Mouse (Mus musculus) limb, embryonic 13.5 days (tissue): ENCODE results near the gene Eya2. TPM values are rescaled to one million over a fixed set of nuclear protein-coding genes. Genes with fewer than 3 reads are reported as not detected.

Experiments used
- ATAC-seq: fragments of 200-750 bp; cut with Nextera tagmentation; 2 replicates; pipeline ENCODE4 v1.8.0; 2017; ENCODE audit warnings: low read depth, moderate number of reproducible peaks, moderate TSS enrichment; ENCODE audit not compliant: low FRiP score
- H3K27ac ChIP-seq: fragments of 300-500 bp; sonication (generic); 2 replicates; pipeline ENCODE4 v1.5.1; 2015; ENCODE audit warnings: inconsistent platforms, mild to moderate bottlenecking, moderate library complexity
- H3K27me3 ChIP-seq: fragments of 300-500 bp; sonication (generic); 2 replicates; pipeline ENCODE4 v1.6.1; 2015; ENCODE audit warnings: mild to moderate bottlenecking, inconsistent platforms
- H3K36me3 ChIP-seq: fragments of 300-500 bp; sonication (generic); 2 replicates; pipeline ENCODE4 v1.6.1; 2015; ENCODE audit warnings: inconsistent platforms, mild to moderate bottlenecking, moderate library complexity
- H3K4me1 ChIP-seq: fragments of 300-500 bp; sonication (generic); 2 replicates; pipeline ENCODE4 v1.6.1; 2015; ENCODE audit warnings: inconsistent platforms
- H3K4me2 ChIP-seq: fragments of 300-500 bp; sonication (generic); replicated peaks from 2 replicates; pipeline ENCODE4 v1.6.1; 2015; ENCODE audit warnings: inconsistent platforms, mild to moderate bottlenecking, moderate library complexity
- H3K4me3 ChIP-seq: fragments of 300-500 bp; sonication (generic); 2 replicates; pipeline ENCODE4 v1.5.1; 2015; ENCODE audit warnings: moderate library complexity, mild to moderate bottlenecking, inconsistent platforms
- H3K9ac ChIP-seq: fragments of 300-500 bp; sonication (generic); 2 replicates; pipeline ENCODE4 v1.6.1; 2015; ENCODE audit warnings: mild to moderate bottlenecking, inconsistent platforms
- H3K9me3 ChIP-seq: fragments of 300-500 bp; sonication (generic); 2 replicates; pipeline ENCODE4 v1.6.1; 2016; ENCODE audit warnings: inconsistent platforms
- WGBS: fragments of 180-500 bp; shearing (Covaris S2); methylation state at CpG from one replicate; pipeline ENCODE4 v1.1.7; 2015; 5-methylcytosine and 5-hydroxymethylcytosine counted together
- polyA plus RNA-seq: library from polyadenylated mRNA; unstranded; fragments of >200 nt; fragmentation: Nextera tagmentation; extraction: Ambion mirVana; gene quantifications from 2 replicates; pipeline ENCODE4 v1.2.1, GENCODE M21; 2015

Eya2 gene
- polyA plus RNA-seq, 1 experiment from 2014 or later = 17.2 TPM

DNA sequence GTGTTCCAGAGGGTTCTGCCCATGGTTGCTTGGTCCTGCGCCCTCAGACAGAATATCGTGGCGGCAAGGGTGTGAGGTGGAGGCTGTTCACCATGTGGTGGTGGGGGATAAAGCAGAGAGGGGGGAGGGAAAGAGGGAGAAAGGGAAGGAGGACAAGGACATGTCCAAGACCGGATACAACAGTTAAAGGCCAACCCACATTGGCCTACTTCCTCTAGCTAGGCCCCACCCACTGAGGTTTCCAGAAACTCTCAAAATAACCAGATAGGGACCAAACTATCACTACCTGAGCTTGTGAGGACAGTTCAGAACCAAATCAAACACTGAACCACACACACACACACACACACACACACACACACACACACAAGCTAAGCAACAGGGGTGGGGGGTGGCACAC lies 157.9 kb downstream of the Eya2 start:
- Histone ChIP-seq H3K4me1 (peaks cover 19% of the 10 kb centered on the region), H3K27ac (no peak overlapping the region), H3K9ac (no peak overlapping the region), H3K9me3 (no peaks in the 10 kb centered on the region), H3K27me3 (peaks cover 18% of the 10 kb centered on the region), H3K4me2 (no peak overlapping the region), H3K36me3 (no peaks in the 10 kb centered on the region), H3K4me3 (no peak overlapping the region)
- ATAC-seq = no peak
- WGBS = 82% methylated on average over 4 of the region's 4 CpGs

DNA sequence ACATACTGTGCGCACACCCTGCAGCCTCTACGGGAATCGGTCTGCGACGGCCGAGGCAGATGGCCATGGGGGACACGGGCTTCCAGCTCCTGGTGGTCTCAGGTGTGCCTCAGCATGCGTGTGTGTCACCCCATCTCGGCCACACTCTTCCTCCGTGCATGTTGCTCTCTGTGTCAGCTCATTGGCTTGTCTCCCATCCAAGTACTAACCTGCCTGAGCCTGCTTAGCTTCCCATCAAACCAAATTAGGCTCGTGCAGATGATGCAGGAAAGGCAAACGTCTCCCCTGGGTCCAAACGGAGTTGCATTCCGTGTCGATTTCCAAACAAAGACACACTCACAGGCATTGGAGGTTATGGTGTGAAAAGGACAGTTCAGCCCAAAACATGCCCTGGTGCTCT lies 163.0 kb downstream of the Eya2 start:
- Histone ChIP-seq H3K4me2 (no peak overlapping the region), H3K9ac (no peak overlapping the region)
- 71% methylated on average over 15 of the region's 15 CpGs for WGBS

DNA sequence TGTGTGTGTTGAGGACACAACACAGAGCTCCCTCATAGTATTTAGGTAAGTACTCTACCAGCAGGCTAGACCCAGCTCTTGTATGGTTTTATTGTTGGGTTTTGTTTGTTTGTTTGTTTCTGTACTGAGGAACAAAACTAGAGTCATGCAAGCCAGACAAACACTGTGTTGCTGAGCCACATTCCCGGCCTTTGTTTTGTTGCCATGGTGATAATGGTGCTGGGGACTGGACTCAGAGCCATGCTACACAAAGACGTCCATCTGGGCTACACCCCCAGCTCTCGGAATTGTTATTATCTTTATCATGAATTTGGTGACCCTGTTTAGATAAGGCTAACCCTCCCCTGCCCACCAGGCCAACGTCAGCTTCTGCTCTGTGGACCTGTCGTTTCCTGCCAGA lies 163.7 kb downstream of the Eya2 start:
- WGBS = 42% methylated on average over 5 of the region's 5 CpGs
- Histone ChIP-seq H3K4me3 (no peak overlapping the region), H3K36me3 (no peaks in the 10 kb centered on the region), H3K9ac (no peak overlapping the region), H3K9me3 (no peaks in the 10 kb centered on the region), H3K4me1 (no peaks in the 10 kb centered on the region), H3K27me3 (no peaks in the 10 kb centered on the region), H3K27ac (no peak overlapping the region), H3K4me2 (no peak overlapping the region)
- no peak for ATAC-seq

More for the DNA sequence above, 163.0 kb downstream of the Eya2 start:
- no peaks in the 10 kb centered on the region for H3K36me3 ChIP-seq
- H3K4me3 ChIP-seq = no peak overlapping the region
- no peak for ATAC-seq
- no peak overlapping the region for H3K27ac ChIP-seq
- no peaks in the 10 kb centered on the region for H3K27me3 ChIP-seq
- no peaks in the 10 kb centered on the region for H3K4me1 ChIP-seq
- no peaks in the 10 kb centered on the region for H3K9me3 ChIP-seq

GRCm38 (mm10) chr2:165759421-165759985 lies 164.7 kb downstream of the Eya2 start:
- no peak overlapping the region; the same call in 1 of the 2 replicates for H3K9ac ChIP-seq

GRCm38 (mm10) chr2:165768805-165769358 lies 174.1 kb downstream of the Eya2 start:
- H3K9me3 ChIP-seq = no peaks in the 10 kb centered on the region
- H3K4me2 ChIP-seq = no peak overlapping the region
- H3K27ac ChIP-seq = no peak overlapping the region
- H3K36me3 ChIP-seq = peaks cover 7% of the 10 kb centered on the region
- H3K9ac ChIP-seq = no peak overlapping the region
- peaks cover 12% of the 10 kb centered on the region for H3K4me1 ChIP-seq
- WGBS = 43% methylated on average over 11 of the region's 11 CpGs
- ATAC-seq = no peak
- H3K27me3 ChIP-seq = no peaks in the 10 kb centered on the region
- H3K4me3 ChIP-seq = no peak overlapping the region

More at GRCm38 (mm10) chr2:165759421-165759985, 164.7 kb downstream of the Eya2 start:
- WGBS = 80% methylated on average over 13 of the region's 13 CpGs
- Histone ChIP-seq H3K36me3 (peaks cover 4% of the 10 kb centered on the region; the same call in 1 of the 2 replicates), H3K4me3 (no peak overlapping the region), H3K9me3 (no peaks in the 10 kb centered on the region), H3K4me1 (no peaks in the 10 kb centered on the region), H3K27ac (no peak overlapping the region), H3K4me2 (no peak overlapping the region), H3K27me3 (no peaks in the 10 kb centered on the region)
- ATAC-seq = 0 out of 2 replicates have a peak, but pooled peaks have one; percentile 59

- Histone ChIP-seq H3K36me3 (peaks cover 6% of the 10 kb centered on the region), H3K27ac (no peak overlapping the region)
- no peak for ATAC-seq
These were observed 174.6 kb downstream of the Eya2 start for GRCm38 (mm10) chr2:165769375-165769948.

GRCm38 (mm10) chr2:165778927-165779326 lies 184.1 kb downstream of the Eya2 start:
- H3K9ac ChIP-seq = no peak overlapping the region
- no peak overlapping the region for H3K4me2 ChIP-seq
- H3K4me3 ChIP-seq = no peak overlapping the region
- peaks cover 23% of the 10 kb centered on the region for H3K36me3 ChIP-seq
- H3K4me1 ChIP-seq = peaks cover 13% of the 10 kb centered on the region
- ATAC-seq = 0 out of 2 replicates have a peak, but pooled peaks have one; percentile 49
- peaks cover 8% of the 10 kb centered on the region; the same call in 1 of the 2 replicates for H3K9me3 ChIP-seq
- no peak overlapping the region for H3K27ac ChIP-seq
- WGBS = 28% methylated on average over 6 of the region's 6 CpGs
- no peaks in the 10 kb centered on the region for H3K27me3 ChIP-seq

More at GRCm38 (mm10) chr2:165769375-165769948, 174.6 kb downstream of the Eya2 start:
- Histone ChIP-seq H3K4me2 (no peak overlapping the region), H3K9me3 (peaks cover 4% of the 10 kb centered on the region; the same call in 1 of the 2 replicates), H3K4me1 (peaks cover 12% of the 10 kb centered on the region), H3K9ac (no peak overlapping the region), H3K27me3 (no peaks in the 10 kb centered on the region), H3K4me3 (no peak overlapping the region)
- 26% methylated on average over 10 of the region's 10 CpGs for WGBS

GRCm38 (mm10) chr2:165782324-165782723 lies 187.5 kb downstream of the Eya2 start:
- peaks cover 53% of the 10 kb centered on the region for H3K36me3 ChIP-seq
- peaks cover 13% of the 10 kb centered on the region for H3K4me1 ChIP-seq
- no peak overlapping the region for H3K4me3 ChIP-seq
- 38% methylated on average over 5 of the region's 5 CpGs for WGBS
- H3K27ac ChIP-seq = no peak overlapping the region
- no peak overlapping the region for H3K9ac ChIP-seq
- no peak overlapping the region for H3K4me2 ChIP-seq
- H3K27me3 ChIP-seq = no peaks in the 10 kb centered on the region
- no peaks in the 10 kb centered on the region for H3K9me3 ChIP-seq
- 0 out of 2 replicates have a peak, but pooled peaks have one; percentile 13 for ATAC-seq

- 85% methylated on average over 20 of the region's 20 CpGs for WGBS
- no peak overlapping the region for H3K4me3 ChIP-seq
- no peaks in the 10 kb centered on the region for H3K9me3 ChIP-seq
- no peaks in the 10 kb centered on the region for H3K27me3 ChIP-seq
- H3K9ac ChIP-seq = no peak overlapping the region
- H3K4me2 ChIP-seq = no peak overlapping the region
- peaks cover 9% of the 10 kb centered on the region for H3K4me1 ChIP-seq
- H3K36me3 ChIP-seq = peaks cover 85% of the 10 kb centered on the region
- no peak for ATAC-seq
- H3K27ac ChIP-seq = no peak overlapping the region
These were observed 190.6 kb downstream of the Eya2 start for GRCm38 (mm10) chr2:165785312-165786036.

DNA sequence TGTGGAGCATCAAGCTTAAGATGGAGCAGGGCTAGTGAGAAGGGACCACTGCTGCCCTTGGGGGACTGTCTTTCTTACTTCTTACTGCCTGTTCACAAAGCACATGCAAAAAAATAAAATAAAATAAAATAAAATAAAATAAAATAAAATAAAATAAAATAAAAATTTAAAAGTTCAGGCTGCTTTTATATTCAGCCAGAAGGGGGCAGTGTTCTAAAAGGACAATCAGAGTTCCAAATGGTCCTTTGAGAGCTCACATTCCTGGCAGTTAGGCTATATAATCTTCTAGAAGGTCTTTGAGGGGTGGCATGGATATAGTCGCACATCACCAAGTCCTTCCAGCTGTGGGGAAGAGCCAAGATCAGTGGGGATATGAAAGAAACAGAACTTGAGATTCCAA lies 191.6 kb downstream of the Eya2 start:
- H3K9me3 ChIP-seq = no peaks in the 10 kb centered on the region
- ATAC-seq = no peak
- no peaks in the 10 kb centered on the region for H3K27me3 ChIP-seq
- H3K9ac ChIP-seq = no peak overlapping the region
- H3K27ac ChIP-seq = no peak overlapping the region
- H3K4me2 ChIP-seq = no peak overlapping the region
- H3K36me3 ChIP-seq = peaks cover 92% of the 10 kb centered on the region
- WGBS = 70% methylated on average over 1 of the region's 1 CpGs
- no peak overlapping the region for H3K4me3 ChIP-seq
- peaks cover 7% of the 10 kb centered on the region for H3K4me1 ChIP-seq

DNA sequence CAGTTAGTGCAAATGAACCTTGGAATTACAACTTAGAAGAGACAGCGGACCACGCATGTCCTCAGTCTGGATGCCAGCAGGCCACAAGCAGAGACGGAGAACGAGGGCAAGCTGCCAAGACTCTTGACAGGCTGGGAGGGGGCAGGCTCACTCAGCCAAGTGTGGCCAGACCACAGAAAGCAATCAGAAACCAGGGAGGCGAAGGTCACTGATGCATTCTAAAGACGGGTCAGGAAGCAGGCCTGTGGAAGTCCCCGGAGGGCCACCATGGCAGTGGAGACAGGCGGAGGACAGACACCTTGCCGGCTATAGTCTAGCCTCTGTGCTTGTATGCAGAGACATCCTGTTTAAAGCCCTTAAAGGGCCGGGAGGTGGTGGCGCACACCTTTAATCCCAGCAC lies 193.2 kb downstream of the Eya2 start:
- H3K4me3 ChIP-seq = no peak overlapping the region
- no peaks in the 10 kb centered on the region for H3K4me1 ChIP-seq
- 67% methylated on average over 11 of the region's 11 CpGs for WGBS
- H3K27ac ChIP-seq = no peak overlapping the region
- H3K9me3 ChIP-seq = no peaks in the 10 kb centered on the region
- no peak for ATAC-seq
- no peak overlapping the region for H3K4me2 ChIP-seq
- no peaks in the 10 kb centered on the region for H3K27me3 ChIP-seq
- H3K9ac ChIP-seq = no peak overlapping the region
- peaks cover 96% of the 10 kb centered on the region for H3K36me3 ChIP-seq

- Histone ChIP-seq H3K36me3 (peaks cover 96% of the 10 kb centered on the region), H3K4me1 (no peaks in the 10 kb centered on the region), H3K4me3 (no peak overlapping the region), H3K4me2 (no peak overlapping the region), H3K9me3 (no peaks in the 10 kb centered on the region), H3K9ac (no peak overlapping the region), H3K27ac (no peak overlapping the region), H3K27me3 (no peaks in the 10 kb centered on the region)
- WGBS = 91% methylated on average over 9 of the region's 9 CpGs
- ATAC-seq = no peak
These were observed 194.0 kb downstream of the Eya2 start for GRCm38 (mm10) chr2:165788796-165789195.
